Mouse (Mus musculus): ENCODE measurements around the gene Atg9a. TPM values are rescaled to one million over a fixed set of nuclear protein-coding genes. Genes with fewer than 3 reads are reported as not detected.

The Atg9a gene
- total RNA-seq, 2 experiments from 2014 or later: 58.2 to 61.7 TPM

- DNase-seq: no peak
- intact Hi-C loops (cut with DNase I; ENCODE audit: low total_unique reads): no loop called here
Measured at GRCm38 (mm10) chr1:75136293-75136692, 55.7 kb downstream of the Atg9a start.

DNA sequence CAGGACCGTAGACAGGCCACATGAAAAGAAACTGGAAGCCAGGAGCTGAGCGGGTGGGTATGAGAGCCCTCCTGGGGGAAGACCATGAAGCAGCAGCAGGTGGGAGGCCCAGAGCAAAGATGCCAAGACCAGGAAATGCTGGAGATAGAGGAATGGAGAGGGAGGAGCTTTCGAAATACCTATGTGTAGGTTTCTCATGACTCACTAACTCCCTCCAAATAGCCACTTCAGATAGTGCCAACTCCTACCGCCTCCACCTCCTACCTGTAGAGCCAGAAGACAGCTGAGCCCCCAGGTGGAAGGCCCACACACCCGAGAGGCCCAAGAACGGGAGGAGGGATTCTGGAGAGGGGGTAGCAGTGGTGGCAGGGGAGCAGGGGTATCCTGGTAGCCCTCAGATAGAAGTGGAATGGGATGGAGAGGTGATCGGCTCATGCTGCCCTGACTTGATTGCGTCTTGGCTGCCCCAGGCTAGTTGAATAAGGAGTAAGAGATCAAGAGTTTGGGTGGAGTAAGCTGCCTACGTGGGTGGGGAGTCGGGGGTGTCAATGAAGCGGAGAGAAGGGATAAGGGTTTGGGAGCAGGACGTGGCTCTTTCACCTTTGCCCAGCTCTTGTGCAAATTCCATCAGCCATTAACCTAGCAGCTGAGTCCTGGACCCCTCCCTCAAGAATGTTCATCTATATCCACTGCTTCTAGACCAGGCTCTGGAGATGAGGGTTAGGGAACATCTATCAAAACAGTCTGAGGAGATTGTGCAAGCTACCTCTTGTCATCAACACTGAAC is 58.4 kb downstream of the Atg9a start, which contains the start of gene Slc23a3:
Gene Slc23a3 (minus strand): TSS at position 470 of the 787 bp plus-strand sequence.
- DNase-seq: no peak
- intact Hi-C loops (cut with DNase I; ENCODE audit: low total_unique reads): no loop called here

Small RNA genes within 50 kb of the gene (microRNA-seq; reads per million reads assigned to microRNA genes)
- 0 reads per million in 2 experiments for gene Gm27943

Other genes starting within 250 kb of the Atg9a start
- under 1 TPM; 0.10 to 0.20 TPM for gene Ihh, start 240.5 kb downstream of the Atg9a start, total RNA-seq (2021)
- 1 to 10 TPM; 4.8 to 5.1 TPM for gene Nhej1, start 67.0 kb downstream of the Atg9a start, total RNA-seq (2021)
- gene Slc23a3, start 58.3 kb downstream of the Atg9a start, total RNA-seq (2021): under 1 TPM in 1 of 2 experiments, not detected in 1; 0.11 TPM
- gene Cnppd1, start 49.5 kb downstream of the Atg9a start, total RNA-seq (2021): 10 to 100 TPM; 15.1 to 18.4 TPM
- gene Retreg2, start 49.4 kb downstream of the Atg9a start, total RNA-seq (2021): 10 to 100 TPM; 13.2 to 15.1 TPM
- 10 to 100 TPM; 14.9 to 17.0 TPM for gene Zfand2b, start 23.6 kb downstream of the Atg9a start, total RNA-seq (2021)
- 10 to 100 TPM; 25.2 to 26.4 TPM for gene Abcb6, start 11.8 kb downstream of the Atg9a start, total RNA-seq (2021)
- gene Ankzf1, start within 50 bp of the Atg9a start, total RNA-seq (2021): 1 to 10 TPM; 4.0 to 5.7 TPM
- gene Glb1l, start 18.6 kb upstream of the Atg9a start, total RNA-seq (2021): 1 to 10 TPM; 4.5 to 4.8 TPM
- 10 to 100 TPM; 27.2 to 28.2 TPM for gene Stk16, start 18.6 kb upstream of the Atg9a start, total RNA-seq (2021)
- 100 to 1,000 TPM; 475 to 599 TPM for gene Tuba4a, start 27.7 kb upstream of the Atg9a start, total RNA-seq (2021)
- not detected for gene A630095N17Rik, start 39.9 kb upstream of the Atg9a start, total RNA-seq (2021)
- 10 to 100 TPM; 32.4 to 33.2 TPM for gene Dnajb2, start 44.2 kb upstream of the Atg9a start, total RNA-seq (2021)
- gene Ptprn, start 72.3 kb upstream of the Atg9a start, total RNA-seq (2021): under 1 TPM; 0.08 to 0.13 TPM
- gene Resp18, start 86.2 kb upstream of the Atg9a start, total RNA-seq (2021): not detected
- 10 to 100 TPM; 52.7 to 54.6 TPM for gene Dnpep, start 125.8 kb upstream of the Atg9a start, total RNA-seq (2021)
- 1,000 to 10,000 TPM; 1,553 to 1,562 TPM for gene Des, start 168.1 kb upstream of the Atg9a start, total RNA-seq (2021)
- gene Speg, start 183.1 kb upstream of the Atg9a start, total RNA-seq (2021): 100 to 1,000 TPM; 167 to 173 TPM
- gene Gmppa, start 243.7 kb upstream of the Atg9a start, total RNA-seq (2021): 10 to 100 TPM; 34.5 to 38.7 TPM